Mouse (Mus musculus) layer of hippocampus, adult 18-20 months (tissue): ENCODE measurements around the gene Pde1a. TPM values are rescaled to one million over a fixed set of nuclear protein-coding genes. Genes with fewer than 3 reads are reported as not detected.
"Not testable (repeated sequence)": the region's sequence is repeated elsewhere in the genome, so short reads cannot be mapped to it uniquely, and the experiment has no call there.

Source experiments
- DNase-seq, 2 experiments: peaks; one replicate each; pipeline ENCODE4 v3.0.0; 2022; ENCODE audit warnings: low spot score in 2 of 2
- total RNA-seq, 2 experiments: library from RNA; stranded (reverse); gene quantifications; 2 replicates each; pipeline ENCODE4 v1.2.3; 2021

The Pde1a gene
- total RNA-seq, 2 experiments from 2014 or later, result 162 to 167 TPM

- no peak for DNase-seq
These were observed 163.2 kb downstream of the Pde1a start for GRCm38 (mm10) chr2:79966086-79966485.

GRCm38 (mm10) chr2:79964964-79965363 is 164.3 kb downstream of the Pde1a start:
- DNase-seq, result no peak

GRCm38 (mm10) chr2:79961421-79961820 is 167.8 kb downstream of the Pde1a start:
- no peak for DNase-seq

DNA sequence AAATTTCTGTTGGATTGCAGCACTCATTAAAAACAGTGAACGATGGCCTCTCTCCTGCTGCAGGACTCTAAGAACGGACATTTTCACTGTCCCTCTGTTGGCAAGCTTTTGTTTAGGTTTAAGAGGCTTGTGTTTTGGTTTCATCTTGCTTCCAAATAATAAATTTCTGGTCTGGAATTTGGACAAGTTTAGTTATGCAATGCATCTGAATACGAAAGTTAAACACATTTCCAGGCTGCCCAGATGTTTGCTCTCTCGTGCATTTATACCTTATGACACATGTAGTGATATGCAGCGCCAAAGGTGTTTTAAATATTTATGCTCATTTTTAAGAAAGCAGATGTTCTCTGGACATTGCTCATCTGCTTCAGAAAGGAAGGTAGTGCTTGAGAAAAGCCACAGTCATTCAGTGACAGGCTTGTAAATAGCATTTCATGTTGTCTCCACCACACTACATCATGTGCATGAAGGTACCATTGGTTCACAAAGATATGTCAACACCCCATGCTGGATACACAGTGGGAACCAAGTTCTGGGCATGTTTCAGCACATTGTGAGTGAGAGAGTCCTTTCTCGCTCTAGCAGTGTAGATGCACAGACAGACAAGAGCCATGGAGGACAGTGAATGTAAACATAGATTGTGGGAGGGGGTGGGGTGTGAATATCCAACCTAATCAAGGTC is 171.5 kb downstream of the Pde1a start:
- DNase-seq, result no peak

- DNase-seq, result no peak
These were observed 183.2 kb downstream of the Pde1a start for GRCm38 (mm10) chr2:79945898-79946675.

- no peak for DNase-seq
These were observed 194.6 kb downstream of the Pde1a start for GRCm38 (mm10) chr2:79934660-79935059.

- DNase-seq, result no peak
These were observed 206.9 kb downstream of the Pde1a start for GRCm38 (mm10) chr2:79922356-79922755.

DNA sequence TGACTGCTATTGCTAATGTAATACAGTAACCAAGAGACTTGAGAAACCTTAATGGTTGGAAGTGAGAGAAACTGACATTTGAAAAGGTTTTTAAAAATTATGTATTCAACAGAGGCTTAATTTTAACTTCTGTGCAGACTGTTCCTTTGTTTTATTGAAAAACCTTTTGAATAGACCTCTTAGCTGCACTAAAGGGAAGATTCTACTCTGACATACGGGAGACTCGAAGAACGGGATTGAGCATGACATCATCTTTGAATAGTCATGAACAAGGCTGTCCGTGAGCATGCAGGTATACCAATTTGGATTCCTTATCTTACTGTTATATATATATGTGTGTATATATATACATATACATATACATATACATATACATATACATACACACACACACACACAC is 207.9 kb downstream of the Pde1a start:
- no peak for DNase-seq

GRCm38 (mm10) chr2:79920438-79920837 is 208.8 kb downstream of the Pde1a start:
- no peak for DNase-seq

- no peak for DNase-seq
These were observed 227.3 kb downstream of the Pde1a start for GRCm38 (mm10) chr2:79901841-79902510.

GRCm38 (mm10) chr2:79898522-79898921 is 230.7 kb downstream of the Pde1a start:
- no peak for DNase-seq

DNA sequence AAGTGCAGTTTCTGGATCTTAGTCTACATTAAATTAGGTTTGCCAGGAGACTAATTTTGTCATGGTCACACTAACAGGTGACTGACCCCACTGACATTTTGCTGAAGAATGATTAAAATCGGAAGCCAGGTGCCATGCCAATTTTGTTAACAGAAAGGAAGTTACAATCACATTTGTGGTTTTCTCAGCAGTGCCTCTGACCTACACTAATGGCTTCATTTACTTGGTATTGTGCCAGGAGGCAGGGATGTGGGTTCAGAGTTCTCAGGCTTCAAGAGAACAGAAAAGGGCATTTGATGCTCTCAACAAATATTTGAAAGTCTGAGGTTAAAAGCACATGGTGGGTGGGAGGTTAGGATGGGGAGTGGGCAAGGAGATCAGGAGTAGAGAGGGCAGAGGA is 236.4 kb downstream of the Pde1a start:
- no peak for DNase-seq

- peak; percentile 74 to 83 for DNase-seq
These were observed 237.3 kb downstream of the Pde1a start for GRCm38 (mm10) chr2:79891760-79892570.

DNA sequence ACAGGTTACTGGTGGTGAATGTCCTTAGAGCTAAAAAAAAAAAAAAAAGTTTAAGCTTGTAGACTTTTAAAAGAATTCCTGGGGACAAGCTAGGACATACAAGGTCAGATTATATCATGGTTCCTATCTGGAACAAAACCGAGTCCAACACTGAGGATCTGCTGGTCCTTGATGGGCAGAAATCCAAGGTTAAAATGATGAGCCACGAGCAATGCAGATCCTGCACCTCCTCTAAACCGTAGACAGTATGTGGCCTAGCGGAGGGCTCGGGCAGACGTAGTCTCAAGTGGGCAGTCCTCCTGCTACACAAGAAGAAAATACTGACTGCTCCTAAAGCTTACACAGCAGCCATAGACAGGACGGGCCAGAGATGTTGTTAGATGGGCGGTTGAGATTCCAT is 238.5 kb downstream of the Pde1a start:
- DNase-seq, result no peak

GRCm38 (mm10) chr2:79883631-79884350 is 245.5 kb downstream of the Pde1a start:
- DNase-seq, result no peak

DNA sequence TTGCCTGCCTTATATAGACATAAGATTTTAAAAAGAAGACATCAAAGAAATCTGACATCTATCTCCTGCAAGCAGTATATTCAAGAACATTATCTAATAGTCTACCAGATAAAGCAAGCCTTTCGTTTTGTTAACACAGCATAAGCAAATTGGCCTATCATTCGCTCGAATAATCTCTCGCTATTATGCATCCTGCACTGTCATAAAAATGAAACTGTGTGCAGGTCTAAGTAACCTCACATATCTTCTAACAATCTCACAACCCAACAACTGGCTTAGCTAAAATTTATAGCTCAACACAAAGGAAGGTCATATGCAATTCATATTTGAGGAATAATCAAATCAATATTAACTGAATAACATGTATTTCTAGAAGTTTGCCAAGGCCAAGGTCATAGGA is 246.0 kb downstream of the Pde1a start:
- DNase-seq, result no peak

DNA sequence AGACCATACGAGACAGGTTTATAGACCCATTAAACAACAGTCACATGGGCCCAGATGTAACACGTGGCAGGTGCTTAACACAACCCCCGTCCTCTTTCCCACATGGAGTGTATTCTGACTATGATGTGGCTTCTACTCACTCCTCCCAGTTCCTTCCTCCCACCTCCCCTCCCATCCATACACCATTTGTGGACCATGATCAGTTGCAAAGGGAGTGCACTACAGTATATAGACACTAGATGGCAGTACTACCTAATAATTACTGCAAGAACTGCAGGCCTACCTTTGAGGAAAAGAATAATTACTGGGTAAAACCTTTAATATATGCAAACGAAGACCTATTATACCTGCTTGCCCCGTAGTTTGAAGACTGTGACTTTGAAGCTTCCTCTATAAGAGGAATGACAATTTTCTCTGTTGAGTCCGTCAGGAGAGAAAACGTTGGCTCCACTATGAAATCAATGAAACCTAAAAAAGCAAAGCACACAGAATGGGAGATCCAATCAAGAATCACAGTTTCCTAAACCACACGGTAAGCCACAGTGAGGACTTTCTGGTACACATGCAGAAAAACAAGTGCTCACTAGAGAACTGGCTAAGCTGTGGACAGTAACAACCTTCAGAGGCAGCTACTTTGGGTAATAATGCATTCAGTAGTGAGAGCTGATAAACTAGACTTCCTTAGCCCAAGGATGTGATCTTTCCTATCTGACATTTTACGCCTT is 263.8 kb downstream of the Pde1a start:
- DNase-seq, result peak; percentile 7 to 81

DNA sequence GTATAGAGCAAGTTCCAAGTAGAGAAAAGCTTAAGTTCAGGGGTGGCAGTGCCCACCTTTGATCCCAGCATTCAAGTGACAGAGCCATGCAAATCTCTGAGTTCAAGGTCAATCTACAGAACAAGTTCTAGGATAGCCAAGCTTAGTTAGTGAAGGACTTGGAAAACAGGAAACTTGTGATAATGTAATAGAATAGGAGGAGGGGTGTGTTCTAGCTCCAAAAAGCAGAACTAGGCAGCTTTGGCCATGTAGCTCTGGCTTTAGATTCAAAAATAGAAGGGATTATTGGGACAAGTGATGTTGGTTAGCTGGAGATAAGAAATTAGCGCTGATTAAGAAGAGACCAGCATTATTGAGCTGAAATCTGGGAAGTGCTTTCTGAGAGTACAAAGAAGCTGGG is 272.4 kb downstream of the Pde1a start:
- DNase-seq, result no peak

DNA sequence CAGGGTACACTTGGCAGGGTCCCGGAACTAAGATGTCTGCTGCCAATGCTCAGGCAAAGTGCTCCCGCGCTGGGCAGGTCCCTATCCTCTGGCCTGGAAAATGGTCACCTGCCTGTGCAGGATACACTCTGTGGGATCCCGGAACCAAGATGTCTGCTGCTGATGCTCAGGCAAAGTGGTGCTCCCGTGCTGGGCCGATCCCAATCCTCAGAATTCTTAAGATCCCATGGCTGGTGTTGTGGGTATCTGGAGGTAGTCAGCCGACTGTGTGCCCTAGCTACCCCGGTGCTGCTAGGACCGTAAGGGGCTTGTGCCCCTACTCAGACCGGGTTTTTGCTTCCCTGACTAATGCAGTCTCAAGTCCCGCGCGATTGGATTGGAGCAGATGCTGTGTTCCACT is 281.9 kb downstream of the Pde1a start:
- DNase-seq, result not testable (repeated sequence)

GRCm38 (mm10) chr2:79839513-79839912 is 289.7 kb downstream of the Pde1a start:
- DNase-seq, result no peak
